Mouse (Mus musculus) lung, embryonic 14.5 days (tissue): ENCODE measurements at regions not wholly inside any gene's neighbourhood (a gene's known extent, or its start where the extent isn't known, plus 50 kb on each side); places are given as distances from the start of the nearest gene placed in this dataset.

Experiments
- ATAC-seq: fragments of 200-750 bp; cut with Nextera tagmentation; 2 replicates; pipeline ENCODE4 v1.8.0; 2017; ENCODE audit warnings: mild to moderate bottlenecking, moderate TSS enrichment, moderate library complexity; ENCODE audit not compliant: insufficient read depth
- DNase-seq: peaks from one replicate; pipeline ENCODE4 v3.0.0-alpha.2; 2015
- H3K27ac ChIP-seq: fragments of 300-500 bp; sonication (generic); 2 replicates; pipeline ENCODE4 v1.5.1; 2014; ENCODE audit warnings: low read depth, mild to moderate bottlenecking, moderate library complexity
- H3K27me3 ChIP-seq: fragments of 300-500 bp; sonication (generic); 2 replicates; pipeline ENCODE4 v1.6.1; 2014; ENCODE audit warnings: low read length, control low read depth; ENCODE audit not compliant: insufficient read depth
- H3K36me3 ChIP-seq: fragments of 300-500 bp; sonication (generic); 2 replicates; pipeline ENCODE4 v1.6.1; 2014; ENCODE audit warnings: control low read depth; ENCODE audit not compliant: insufficient read depth
- H3K4me1 ChIP-seq: fragments of 300-500 bp; sonication (generic); 2 replicates; pipeline ENCODE4 v1.6.1; 2014; ENCODE audit warnings: antibody characterized with exemption, control low read depth; ENCODE audit not compliant: insufficient read depth
- H3K4me2 ChIP-seq: fragments of 300-500 bp; sonication (generic); 2 replicates; pipeline ENCODE4 v1.6.1; 2014; ENCODE audit warnings: mild to moderate bottlenecking
- H3K4me3 ChIP-seq: fragments of 300-500 bp; sonication (generic); 2 replicates; pipeline ENCODE4 v1.5.1; 2014; ENCODE audit warnings: low read depth, low read length
- H3K9ac ChIP-seq: fragments of 300-500 bp; sonication (generic); 2 replicates; pipeline ENCODE4 v1.6.1; 2014
- H3K9me3 ChIP-seq: fragments of 300-500 bp; sonication (generic); 2 replicates; pipeline ENCODE4 v1.6.1; 2016; ENCODE audit warnings: low read depth, low read length, control low read depth
- CTCF ChIP-seq: IDR thresholded peaks from 2 replicates; pipeline ENCODE4 v1.5.1; 2016; ENCODE audit warnings: antibody characterized with exemption, low read depth
- WGBS: fragments of 180-500 bp; shearing (Covaris S2); extraction: QIAGEN DNeasy Blood & Tissue Kit; methylation state at CpG from one replicate; pipeline ENCODE4 v1.1.7; 2014; 5-methylcytosine and 5-hydroxymethylcytosine counted together

DNA sequence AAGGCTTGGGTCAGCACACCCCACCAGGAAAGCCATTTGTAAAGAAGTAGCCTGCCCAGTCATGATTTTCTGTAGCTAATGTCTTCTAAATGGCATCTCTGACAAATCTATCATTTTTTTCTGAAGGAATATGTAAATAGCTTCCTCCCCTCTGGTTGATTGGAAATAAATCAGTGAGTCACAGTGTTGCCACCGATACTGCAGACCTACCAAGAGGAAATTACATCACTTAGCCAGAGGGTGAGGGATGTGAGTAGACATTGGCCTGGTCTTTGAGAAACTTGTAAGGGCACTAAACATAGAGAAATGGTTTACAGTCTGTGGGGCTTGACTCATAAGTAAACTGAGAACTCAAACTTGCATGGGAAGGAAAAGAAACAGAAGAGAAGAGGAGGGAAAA lies 163.1 kb upstream of the 4930412O13Rik start:
- no peak overlapping the region for H3K27ac ChIP-seq
- no peak for ATAC-seq
- H3K36me3 ChIP-seq = no peaks in the 10 kb centered on the region
- H3K27me3 ChIP-seq = no peaks in the 10 kb centered on the region
- H3K4me2 ChIP-seq = no peak overlapping the region
- 47% methylated on average over 1 of the region's 1 CpGs for WGBS
- H3K4me1 ChIP-seq = no peaks in the 10 kb centered on the region
- TF ChIP-seq CTCF = no peak
- no peak overlapping the region for H3K9ac ChIP-seq
- no peak overlapping the region for H3K4me3 ChIP-seq
- DNase-seq = no peak
- no peaks in the 10 kb centered on the region for H3K9me3 ChIP-seq

DNA sequence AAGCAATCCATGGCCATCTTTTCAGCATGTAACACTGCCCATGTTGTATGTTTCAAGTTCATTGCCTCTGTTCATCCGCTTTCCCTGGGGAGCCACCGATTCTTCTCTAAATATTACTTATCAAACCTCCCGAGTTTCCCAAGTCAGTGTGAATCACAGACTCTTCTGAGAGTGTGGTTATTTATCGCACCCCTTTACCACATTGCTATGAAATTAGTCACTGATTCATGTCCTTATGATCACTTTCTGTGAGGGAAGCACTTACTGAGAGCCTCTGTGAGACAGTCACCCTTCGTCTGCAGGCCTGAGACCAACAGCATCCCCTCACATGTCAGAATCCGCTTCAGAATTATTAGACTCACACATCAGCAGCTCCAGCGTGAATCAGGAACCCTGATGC lies 147.8 kb upstream of the 4930412O13Rik start:
- DNase-seq = no peak
- TF ChIP-seq CTCF = no peak
- no peaks in the 10 kb centered on the region for H3K36me3 ChIP-seq
- no peak for ATAC-seq
- WGBS = 72% methylated on average over 7 of the region's 7 CpGs
- H3K4me1 ChIP-seq = no peaks in the 10 kb centered on the region
- H3K9me3 ChIP-seq = no peaks in the 10 kb centered on the region
- H3K27ac ChIP-seq = no peak overlapping the region
- no peak overlapping the region for H3K4me2 ChIP-seq
- no peak overlapping the region for H3K9ac ChIP-seq
- H3K27me3 ChIP-seq = no peaks in the 10 kb centered on the region
- H3K4me3 ChIP-seq = no peak overlapping the region

DNA sequence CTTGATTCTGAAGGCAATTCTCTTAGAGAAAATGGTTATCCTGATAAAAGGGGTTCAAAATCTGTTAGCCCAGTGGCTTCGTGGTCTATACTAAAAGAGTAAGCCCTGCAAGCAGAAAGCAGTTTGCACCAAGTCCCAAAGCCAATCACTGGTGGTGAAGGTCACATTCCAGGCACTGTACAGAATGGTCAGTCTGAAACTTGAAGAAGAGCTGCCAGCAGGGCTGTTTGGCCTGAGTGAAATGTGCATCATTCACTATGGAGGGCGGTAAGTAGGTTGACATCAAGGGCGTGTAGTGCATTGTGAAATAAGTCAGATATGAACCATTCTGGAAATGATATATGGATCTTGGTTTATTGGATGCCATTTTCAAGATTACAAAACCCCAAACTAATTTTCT lies 136.9 kb upstream of the 4930412O13Rik start:
- no peak for TF ChIP-seq CTCF
- ATAC-seq = no peak
- H3K9ac ChIP-seq = no peak overlapping the region
- 88% methylated on average over 3 of the region's 3 CpGs for WGBS
- no peak overlapping the region for H3K4me3 ChIP-seq
- no peak overlapping the region for H3K4me2 ChIP-seq
- DNase-seq = no peak
- no peak overlapping the region for H3K27ac ChIP-seq
- H3K9me3 ChIP-seq = no peaks in the 10 kb centered on the region
- no peaks in the 10 kb centered on the region for H3K36me3 ChIP-seq
- H3K4me1 ChIP-seq = no peaks in the 10 kb centered on the region
- no peaks in the 10 kb centered on the region for H3K27me3 ChIP-seq

DNA sequence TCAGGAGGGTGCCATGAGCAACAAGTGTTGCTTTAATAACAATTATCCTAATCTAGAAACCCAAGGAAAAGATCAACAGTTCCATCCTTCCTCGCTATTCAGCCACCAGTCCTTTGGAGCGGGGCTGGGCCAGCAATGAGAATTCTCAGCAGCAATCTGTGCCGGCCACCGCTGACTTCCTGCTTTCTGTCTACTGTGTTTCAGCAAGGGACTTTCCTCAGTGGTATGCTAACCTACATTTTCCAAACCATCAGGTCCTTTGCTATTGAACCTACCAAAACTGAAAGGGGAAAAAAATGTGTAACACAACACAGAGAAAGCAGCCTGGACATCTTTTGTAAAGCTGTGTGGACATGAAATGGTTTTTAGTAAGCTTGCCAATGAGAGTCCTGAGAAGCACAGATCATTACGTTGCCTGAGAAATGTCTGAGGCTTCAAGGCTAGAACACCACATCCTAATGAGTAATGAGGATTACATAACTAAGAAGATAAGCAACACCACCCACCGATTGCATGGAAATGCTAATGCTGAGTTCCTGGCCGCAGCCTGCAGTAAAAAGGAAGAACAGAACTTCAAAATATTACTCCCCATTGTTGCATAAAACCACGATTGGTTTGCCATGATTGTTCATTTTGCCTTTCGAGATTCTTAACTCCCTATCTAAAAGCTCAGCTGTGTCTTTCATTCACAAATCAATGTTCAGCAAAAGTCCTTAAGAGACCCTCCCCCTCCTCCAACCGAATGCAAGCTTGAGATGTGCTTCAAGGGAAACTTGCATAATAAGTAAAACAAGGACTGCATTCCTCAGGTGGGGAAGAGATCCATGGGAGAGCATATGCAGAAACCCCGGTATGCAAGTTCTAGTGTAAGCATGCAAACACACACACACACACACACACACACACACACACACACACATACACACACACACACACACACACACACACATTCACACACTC lies 130.9 kb upstream of the 4930412O13Rik start:
- no peak overlapping the region for H3K27ac ChIP-seq
- H3K9ac ChIP-seq = no peak overlapping the region
- no peaks in the 10 kb centered on the region for H3K9me3 ChIP-seq
- no peak overlapping the region for H3K4me2 ChIP-seq
- WGBS = 34% methylated on average over 11 of the region's 11 CpGs
- ATAC-seq (no peak; the same call in 1 of the 2 replicates), DNase-seq (peak; percentile 31)
- no peaks in the 10 kb centered on the region for H3K4me1 ChIP-seq
- no peaks in the 10 kb centered on the region for H3K36me3 ChIP-seq
- H3K4me3 ChIP-seq = no peak overlapping the region
- TF ChIP-seq CTCF = no peak
- no peaks in the 10 kb centered on the region for H3K27me3 ChIP-seq

DNA sequence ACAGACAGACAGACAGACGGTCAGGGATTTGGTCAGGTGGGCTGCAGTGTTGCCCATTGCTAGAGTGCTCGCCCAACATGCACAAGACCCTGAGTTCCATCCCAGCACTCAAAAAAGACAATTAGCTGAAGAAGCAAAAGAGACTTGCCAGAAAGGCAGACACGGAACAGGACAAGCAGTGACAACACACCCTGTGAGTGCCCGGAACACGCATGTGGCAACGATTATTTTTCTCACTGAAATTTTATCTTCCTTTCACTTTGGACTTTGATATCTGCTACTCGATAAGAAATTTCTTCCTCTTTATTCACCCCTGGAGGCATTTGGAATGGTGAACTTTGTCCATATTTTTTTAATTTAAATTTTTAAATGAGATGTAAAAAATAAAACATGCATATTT lies 127.4 kb upstream of the 4930412O13Rik start:
- no peak overlapping the region for H3K4me2 ChIP-seq
- H3K4me1 ChIP-seq = no peaks in the 10 kb centered on the region
- H3K27ac ChIP-seq = no peak overlapping the region
- ATAC-seq = no peak
- no peak overlapping the region for H3K9ac ChIP-seq
- WGBS = 84% methylated on average over 7 of the region's 7 CpGs
- H3K27me3 ChIP-seq = no peaks in the 10 kb centered on the region
- no peak overlapping the region for H3K4me3 ChIP-seq
- no peaks in the 10 kb centered on the region for H3K9me3 ChIP-seq
- no peak for DNase-seq
- no peaks in the 10 kb centered on the region for H3K36me3 ChIP-seq
- TF ChIP-seq CTCF = no peak

DNA sequence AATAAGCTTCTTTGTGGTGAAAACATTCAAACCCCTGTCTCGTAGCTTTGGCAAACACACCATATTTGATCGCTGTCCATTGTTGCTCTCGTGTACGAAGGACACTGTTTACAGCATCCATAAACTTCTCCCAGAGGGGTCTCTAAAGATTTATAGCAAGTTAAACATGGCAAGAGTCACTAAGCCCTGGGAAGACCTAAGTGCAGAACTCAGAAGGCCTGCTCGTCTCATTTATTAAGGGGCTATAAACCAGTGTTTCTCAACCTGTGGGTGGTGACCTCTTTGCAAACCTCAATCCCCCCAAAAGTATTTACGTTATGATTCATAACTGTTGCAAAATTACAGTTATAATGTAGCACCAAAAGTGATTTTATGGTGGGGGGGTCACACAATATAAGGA lies 126.9 kb upstream of the 4930412O13Rik start:
- no peaks in the 10 kb centered on the region for H3K4me1 ChIP-seq
- DNase-seq (no peak), ATAC-seq (no peak)
- H3K27me3 ChIP-seq = no peaks in the 10 kb centered on the region
- H3K4me3 ChIP-seq = no peak overlapping the region
- H3K27ac ChIP-seq = no peak overlapping the region
- TF ChIP-seq CTCF = no peak
- WGBS = 75% methylated on average over 6 of the region's 6 CpGs
- H3K9ac ChIP-seq = no peak overlapping the region
- no peak overlapping the region for H3K4me2 ChIP-seq
- H3K9me3 ChIP-seq = no peaks in the 10 kb centered on the region
- H3K36me3 ChIP-seq = no peaks in the 10 kb centered on the region

DNA sequence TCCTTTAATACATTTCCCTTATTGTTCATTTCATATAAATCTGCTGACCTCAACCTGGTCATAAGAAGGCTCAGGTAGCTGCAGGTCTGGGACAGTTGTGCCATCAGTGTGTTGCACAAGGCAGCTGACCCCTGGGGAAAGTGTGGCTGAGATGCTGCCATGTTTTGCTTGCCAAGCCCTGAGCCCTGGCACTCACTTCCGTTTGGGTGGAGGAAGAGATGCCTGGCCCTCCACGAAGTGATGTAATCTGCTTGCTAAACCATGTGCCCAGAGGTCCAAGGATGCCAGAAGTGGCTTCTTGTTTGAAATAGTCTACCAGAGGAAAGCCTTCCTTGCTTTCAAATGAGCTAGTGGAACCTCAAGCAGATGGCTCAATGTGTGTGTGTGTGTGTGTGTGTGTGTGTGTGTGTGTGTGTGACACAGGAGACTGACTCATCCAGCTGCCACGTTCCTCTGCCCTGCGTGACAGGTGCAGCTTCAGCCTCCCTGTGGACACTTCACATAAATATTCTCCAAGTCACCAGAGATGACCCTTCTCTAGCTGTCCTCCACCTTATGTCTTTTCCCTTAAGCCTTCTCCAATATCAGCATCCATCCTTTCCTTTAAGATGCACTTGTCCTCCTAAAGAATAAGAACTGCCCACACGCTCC lies 123.2 kb upstream of the 4930412O13Rik start:
- Histone ChIP-seq H3K4me1 (no peaks in the 10 kb centered on the region), H3K9me3 (no peaks in the 10 kb centered on the region), H3K27me3 (no peaks in the 10 kb centered on the region), H3K9ac (no peak overlapping the region), H3K4me3 (no peak overlapping the region), H3K36me3 (no peaks in the 10 kb centered on the region), H3K4me2 (no peak overlapping the region), H3K27ac (no peak overlapping the region)
- TF ChIP-seq CTCF = no peak
- no peak for ATAC-seq
- 64% methylated on average over 5 of the region's 5 CpGs for WGBS
- DNase-seq = no peak
